Mouse (Mus musculus): ENCODE measurements at regions not wholly inside any gene's neighbourhood (a gene's known extent, or its start where the extent isn't known, plus 50 kb on each side); places are given as distances from the start of the nearest gene placed in this dataset.

- no peaks in the 10 kb centered on the region for H3K27me3 ChIP-seq (ENCODE audit: control insufficient read depth, insufficient read depth, low read length)
- no peaks in the 10 kb centered on the region for H3K4me1 ChIP-seq (ENCODE audit: control insufficient read depth, insufficient read depth, low read length)
- TF ChIP-seq POLR2A (IDR thresholded peaks at IDR 0.05; ENCODE audit: borderline replicate concordance, insufficient read depth, low read length) (no peak), CTCF (IDR thresholded peaks at IDR 0.05; ENCODE audit: borderline replicate concordance, insufficient read depth, low read depth, low read length) (no peak)
- 54% methylated on average over 5 of the region's 5 CpGs for WGBS
- no peak overlapping the region for H3K27ac ChIP-seq (ENCODE audit: insufficient read depth, low read length)
- no peak for DNase-seq
- no peak overlapping the region for H3K4me3 ChIP-seq (replicated peaks; ENCODE audit: insufficient read depth, low read depth, low read length)
These were observed 595.9 kb downstream of the Slc22a22 start for GRCm38 (mm10) chr15:56881501-56881900.

GRCm38 (mm10) chr15:56865879-56866278, 611.5 kb downstream of the Slc22a22 start:
- no peak for TF ChIP-seq CTCF (IDR thresholded peaks at IDR 0.05; ENCODE audit: borderline replicate concordance, insufficient read depth, low read depth, low read length)
- no peak for TF ChIP-seq POLR2A (IDR thresholded peaks at IDR 0.05; ENCODE audit: borderline replicate concordance, insufficient read depth, low read length)
- DNase-seq, result no peak
- Histone ChIP-seq H3K4me1 (ENCODE audit: control insufficient read depth, insufficient read depth, low read length) (no peaks in the 10 kb centered on the region), H3K27me3 (ENCODE audit: control insufficient read depth, insufficient read depth, low read length) (no peaks in the 10 kb centered on the region), H3K4me3 (replicated peaks; ENCODE audit: insufficient read depth, low read depth, low read length) (no peak overlapping the region), H3K27ac (ENCODE audit: insufficient read depth, low read length) (no peak overlapping the region)
- 70% methylated on average over 6 of the region's 6 CpGs for WGBS

- 26% methylated on average over 4 of the region's 4 CpGs for WGBS
- Histone ChIP-seq H3K27ac (ENCODE audit: insufficient read depth, low read length) (no peak overlapping the region), H3K4me1 (ENCODE audit: control insufficient read depth, insufficient read depth, low read length) (no peaks in the 10 kb centered on the region), H3K27me3 (ENCODE audit: control insufficient read depth, insufficient read depth, low read length) (no peaks in the 10 kb centered on the region), H3K4me3 (replicated peaks; ENCODE audit: insufficient read depth, low read depth, low read length) (no peak overlapping the region)
- DNase-seq, result no peak
- TF ChIP-seq POLR2A (IDR thresholded peaks at IDR 0.05; ENCODE audit: borderline replicate concordance, insufficient read depth, low read length) (no peak), CTCF (IDR thresholded peaks at IDR 0.05; ENCODE audit: borderline replicate concordance, insufficient read depth, low read depth, low read length) (no peak)
These were observed 612.2 kb downstream of the Slc22a22 start for GRCm38 (mm10) chr15:56865035-56865804.

GRCm38 (mm10) chr15:56858627-56859334, 618.6 kb downstream of the Slc22a22 start:
- H3K4me3 ChIP-seq (replicated peaks; ENCODE audit: insufficient read depth, low read depth, low read length), result no peak overlapping the region
- DNase-seq, result no peak
- H3K27ac ChIP-seq (ENCODE audit: insufficient read depth, low read length), result no peak overlapping the region
- no peaks in the 10 kb centered on the region for H3K27me3 ChIP-seq (ENCODE audit: control insufficient read depth, insufficient read depth, low read length)
- H3K4me1 ChIP-seq (ENCODE audit: control insufficient read depth, insufficient read depth, low read length), result no peaks in the 10 kb centered on the region
- TF ChIP-seq POLR2A (IDR thresholded peaks at IDR 0.05; ENCODE audit: borderline replicate concordance, insufficient read depth, low read length), result no peak
- no peak for TF ChIP-seq CTCF (IDR thresholded peaks at IDR 0.05; ENCODE audit: borderline replicate concordance, insufficient read depth, low read depth, low read length)
- WGBS, result 59% methylated on average over 4 of the region's 4 CpGs

GRCm38 (mm10) chr15:56858134-56858533, 619.3 kb downstream of the Slc22a22 start:
- TF ChIP-seq CTCF (IDR thresholded peaks at IDR 0.05; ENCODE audit: borderline replicate concordance, insufficient read depth, low read depth, low read length) (no peak), POLR2A (IDR thresholded peaks at IDR 0.05; ENCODE audit: borderline replicate concordance, insufficient read depth, low read length) (no peak)
- Histone ChIP-seq H3K4me3 (replicated peaks; ENCODE audit: insufficient read depth, low read depth, low read length) (no peak overlapping the region), H3K4me1 (ENCODE audit: control insufficient read depth, insufficient read depth, low read length) (no peaks in the 10 kb centered on the region), H3K27me3 (ENCODE audit: control insufficient read depth, insufficient read depth, low read length) (no peaks in the 10 kb centered on the region), H3K27ac (ENCODE audit: insufficient read depth, low read length) (no peak overlapping the region)
- no peak for DNase-seq
- WGBS, result 29% methylated on average over 3 of the region's 3 CpGs

GRCm38 (mm10) chr15:56856057-56856456, 621.4 kb downstream of the Slc22a22 start:
- 17% methylated on average over 2 of the region's 2 CpGs for WGBS
- H3K27me3 ChIP-seq (ENCODE audit: control insufficient read depth, insufficient read depth, low read length), result no peaks in the 10 kb centered on the region
- no peak overlapping the region for H3K27ac ChIP-seq (ENCODE audit: insufficient read depth, low read length)
- no peak overlapping the region for H3K4me3 ChIP-seq (replicated peaks; ENCODE audit: insufficient read depth, low read depth, low read length)
- TF ChIP-seq CTCF (IDR thresholded peaks at IDR 0.05; ENCODE audit: borderline replicate concordance, insufficient read depth, low read depth, low read length) (peak; percentile 32; the same call in 1 of the 2 replicates), POLR2A (IDR thresholded peaks at IDR 0.05; ENCODE audit: borderline replicate concordance, insufficient read depth, low read length) (no peak)
- no peaks in the 10 kb centered on the region for H3K4me1 ChIP-seq (ENCODE audit: control insufficient read depth, insufficient read depth, low read length)
- peak; percentile 2 to 11 for DNase-seq

- no peak for DNase-seq
- no peak overlapping the region for H3K27ac ChIP-seq (ENCODE audit: insufficient read depth, low read length)
- no peak overlapping the region for H3K4me3 ChIP-seq (replicated peaks; ENCODE audit: insufficient read depth, low read depth, low read length)
- H3K27me3 ChIP-seq (ENCODE audit: control insufficient read depth, insufficient read depth, low read length), result no peaks in the 10 kb centered on the region
- no peaks in the 10 kb centered on the region for H3K4me1 ChIP-seq (ENCODE audit: control insufficient read depth, insufficient read depth, low read length)
- TF ChIP-seq CTCF (IDR thresholded peaks at IDR 0.05; ENCODE audit: borderline replicate concordance, insufficient read depth, low read depth, low read length), result no peak
- TF ChIP-seq POLR2A (IDR thresholded peaks at IDR 0.05; ENCODE audit: borderline replicate concordance, insufficient read depth, low read length), result no peak
- WGBS, result 59% methylated on average over 5 of the region's 5 CpGs
These were observed 624.3 kb downstream of the Slc22a22 start for GRCm38 (mm10) chr15:56853106-56853505.

All from cerebellum, adult 2 months (tissue).